Mouse (Mus musculus) forebrain, embryonic 12.5 days (tissue): ENCODE results near the gene Asxl1. TPM values are rescaled to one million over a fixed set of nuclear protein-coding genes. Genes with fewer than 3 reads are reported as not detected.

Source experiments
- polyA plus RNA-seq: library from polyadenylated mRNA; unstranded; fragments of >200 nt; fragmentation: Nextera tagmentation; extraction: Ambion mirVana; gene quantifications from 2 replicates; pipeline ENCODE4 v1.2.1, GENCODE M21; 2016

Gene Asxl1
- polyA plus RNA-seq, 1 experiment from 2014 or later = 19.3 TPM

Other genes with a start within 250 kb of the Asxl1 start
- 1.3 and 1.5 TPM in 2 replicates for gene Hck, start 237.4 kb upstream of the Asxl1 start, polyA plus RNA-seq
- 72.0 and 80.2 TPM in 2 replicates for gene Tm9sf4, start 184.5 kb upstream of the Asxl1 start, polyA plus RNA-seq
- gene Tspyl3, start 120.4 kb upstream of the Asxl1 start, polyA plus RNA-seq = 9.5 TPM in 2 replicates
- 21.4 and 28.7 TPM in 2 replicates for gene Plagl2, start 104.4 kb upstream of the Asxl1 start, polyA plus RNA-seq
- 6.5 and 7.6 TPM in 2 replicates for gene Pofut1, start 104.3 kb upstream of the Asxl1 start, polyA plus RNA-seq
- 11.4 and 11.9 TPM in 2 replicates for gene Kif3b, start 54.4 kb upstream of the Asxl1 start, polyA plus RNA-seq
- not detected in 2 replicates for gene 4930404H24Rik, start 147.0 kb downstream of the Asxl1 start, polyA plus RNA-seq
- gene Nol4l, start 184.1 kb downstream of the Asxl1 start, polyA plus RNA-seq = 31.4 and 34.5 TPM in 2 replicates